Mouse (Mus musculus) thymus, adult 2 months (tissue): ENCODE data around the gene Olfml2a. TPM values are rescaled to one million over a fixed set of nuclear protein-coding genes. Genes with fewer than 3 reads are reported as not detected.

Experiments used
- DNase-seq: peaks from one replicate; pipeline ENCODE4 v3.0.0; 2021
- H3K27ac ChIP-seq: fragments of 200-500 bp; 2 replicates; pipeline ENCODE4 v1.5.1; 2012; ENCODE audit warnings: low read length, control low read depth; ENCODE audit not compliant: control insufficient read depth, insufficient read depth
- H3K27me3 ChIP-seq: fragments of 200-500 bp; 2 replicates; pipeline ENCODE4 v1.6.1; 2012; ENCODE audit warnings: mild to moderate bottlenecking, low read length, moderate library complexity, mixed read lengths; ENCODE audit not compliant: control insufficient read depth, insufficient read depth
- H3K36me3 ChIP-seq: fragments of 200-500 bp; 2 replicates; pipeline ENCODE4 v1.6.1; 2012; ENCODE audit warnings: mild to moderate bottlenecking, low read length, moderate library complexity; ENCODE audit not compliant: control insufficient read depth, insufficient read depth
- H3K4me1 ChIP-seq: fragments of 200-500 bp; replicated peaks from 2 replicates; pipeline ENCODE4 v1.6.1; 2012; ENCODE audit warnings: low read length; ENCODE audit not compliant: control insufficient read depth, insufficient read depth
- H3K4me3 ChIP-seq: fragments of 200-500 bp; 2 replicates; pipeline ENCODE4 v1.5.1; 2012; ENCODE audit warnings: mild to moderate bottlenecking, low read length, control low read depth, moderate library complexity; ENCODE audit not compliant: control insufficient read depth, insufficient read depth
- CTCF ChIP-seq: fragments of 200-500 bp; IDR thresholded peaks from 2 replicates; pipeline ENCODE4 v1.5.1; 2012; ENCODE audit warnings: mild to moderate bottlenecking, control low read depth, low read length, moderate library complexity, borderline replicate concordance; ENCODE audit not compliant: control insufficient read depth, poor library complexity, insufficient read depth; ENCODE audit errors: extremely low read depth
- POLR2A ChIP-seq: fragments of 200-500 bp; IDR thresholded peaks from 2 replicates; pipeline ENCODE4 v1.6.1; 2012; ENCODE audit warnings: mild to moderate bottlenecking, low read length, control low read depth, moderate library complexity; ENCODE audit not compliant: control insufficient read depth, poor library complexity, insufficient read depth; ENCODE audit errors: extremely low read depth
- WGBS: fragments of 180-500 bp; shearing (Covaris S2); methylation state at CpG from one replicate; pipeline ENCODE4 v1.1.7; 2018; 5-methylcytosine and 5-hydroxymethylcytosine counted together
- polyA plus RNA-seq: library from polyadenylated mRNA; depleted of rRNA; stranded (reverse); fragments of >200 nt; gene quantifications from 2 replicates; pipeline ENCODE4 v1.2.3, GENCODE M21; 2012

Gene Olfml2a
- polyA plus RNA-seq, 1 experiment, result 5.0 TPM

- no peaks in the 10 kb centered on the region for H3K4me1 ChIP-seq
- TF ChIP-seq CTCF, result no peak
- TF ChIP-seq POLR2A, result no peak
- WGBS, result 95% methylated on average over 5 of the region's 5 CpGs
- no peak overlapping the region for H3K27ac ChIP-seq
- H3K4me3 ChIP-seq, result no peak overlapping the region
- no peaks in the 10 kb centered on the region for H3K27me3 ChIP-seq
- no peaks in the 10 kb centered on the region for H3K36me3 ChIP-seq
- no peak for DNase-seq
These were observed 26.0 kb downstream of the Olfml2a start for GRCm38 (mm10) chr2:38957671-38958223.

- TF ChIP-seq CTCF (no peak), POLR2A (no peak)
- no peak for DNase-seq
- WGBS, result 56% methylated on average over 4 of the region's 4 CpGs
These were observed 32.4 kb downstream of the Olfml2a start for GRCm38 (mm10) chr2:38964198-38964597.

GRCm38 (mm10) chr2:38969650-38970049 is 37.9 kb downstream of the Olfml2a start:
- no peaks in the 10 kb centered on the region for H3K27me3 ChIP-seq
- no peak overlapping the region for H3K27ac ChIP-seq
- TF ChIP-seq POLR2A (no peak), CTCF (no peak)
- no peaks in the 10 kb centered on the region for H3K36me3 ChIP-seq
- DNase-seq, result no peak
- 98% methylated on average over 2 of the region's 2 CpGs for WGBS
- H3K4me1 ChIP-seq, result no peaks in the 10 kb centered on the region
- no peak overlapping the region for H3K4me3 ChIP-seq

More at GRCm38 (mm10) chr2:38964198-38964597, 32.4 kb downstream of the Olfml2a start:
- Histone ChIP-seq H3K27me3 (no peaks in the 10 kb centered on the region), H3K4me1 (no peaks in the 10 kb centered on the region), H3K27ac (no peak overlapping the region), H3K36me3 (no peaks in the 10 kb centered on the region), H3K4me3 (no peak overlapping the region)

GRCm38 (mm10) chr2:38970057-38970456 is 38.3 kb downstream of the Olfml2a start:
- DNase-seq, result no peak
- Histone ChIP-seq H3K4me3 (no peak overlapping the region), H3K36me3 (no peaks in the 10 kb centered on the region), H3K27ac (no peak overlapping the region), H3K27me3 (no peaks in the 10 kb centered on the region), H3K4me1 (no peaks in the 10 kb centered on the region)
- no peak for TF ChIP-seq POLR2A
- no peak for TF ChIP-seq CTCF
- 81% methylated on average over 5 of the region's 5 CpGs for WGBS

GRCm38 (mm10) chr2:38973223-38973622 is 41.4 kb downstream of the Olfml2a start:
- Histone ChIP-seq H3K36me3 (no peaks in the 10 kb centered on the region), H3K4me3 (no peak overlapping the region), H3K27me3 (no peaks in the 10 kb centered on the region), H3K4me1 (no peaks in the 10 kb centered on the region), H3K27ac (no peak overlapping the region)
- DNase-seq, result no peak
- 41% methylated on average over 2 of the region's 2 CpGs for WGBS
- TF ChIP-seq CTCF (no peak), POLR2A (no peak)

- Histone ChIP-seq H3K4me1 (no peaks in the 10 kb centered on the region), H3K27me3 (no peaks in the 10 kb centered on the region), H3K36me3 (no peaks in the 10 kb centered on the region), H3K4me3 (no peak overlapping the region), H3K27ac (no peak overlapping the region)
- WGBS, result 86% methylated on average over 7 of the region's 7 CpGs
- no peak for DNase-seq
- TF ChIP-seq CTCF, result no peak
- no peak for TF ChIP-seq POLR2A
These were observed 41.9 kb downstream of the Olfml2a start for GRCm38 (mm10) chr2:38973701-38974100.

GRCm38 (mm10) chr2:38974171-38974570 is 42.4 kb downstream of the Olfml2a start:
- Histone ChIP-seq H3K4me3 (no peak overlapping the region), H3K36me3 (no peaks in the 10 kb centered on the region), H3K27ac (no peak overlapping the region), H3K27me3 (no peaks in the 10 kb centered on the region), H3K4me1 (no peaks in the 10 kb centered on the region)
- TF ChIP-seq POLR2A (no peak), CTCF (no peak)
- 50% methylated on average over 2 of the region's 2 CpGs for WGBS
- DNase-seq, result no peak
